Mouse (Mus musculus) lung, adult 2 months (tissue): ENCODE measurements around the gene Osbp. TPM values are rescaled to one million over a fixed set of nuclear protein-coding genes. Genes with fewer than 3 reads are reported as not detected.

ENCODE experiments used
- DNase-seq: peaks from one replicate; pipeline ENCODE4 v3.0.0; 2022
- H3K4me1 ChIP-seq: fragments of 200-500 bp; 2 replicates; pipeline ENCODE4 v1.6.1; 2011; ENCODE audit warnings: low read length; ENCODE audit not compliant: control insufficient read depth, insufficient read depth
- H3K4me3 ChIP-seq: fragments of 200-500 bp; replicated peaks from 2 replicates; pipeline ENCODE3; 2011; ENCODE audit warnings: low read depth, mild to moderate bottlenecking, control low read depth, low read length; ENCODE audit errors: extremely low read depth
- CTCF ChIP-seq: fragments of 200-500 bp; IDR thresholded peaks from 2 replicates; pipeline ENCODE4 v1.5.1; 2011; ENCODE audit warnings: mild to moderate bottlenecking, low read length, control low read depth; ENCODE audit not compliant: insufficient read depth
- POLR2A ChIP-seq: fragments of 200-500 bp; IDR thresholded peaks from 2 replicates; pipeline ENCODE4 v1.6.1; 2011; ENCODE audit warnings: low read depth, mild to moderate bottlenecking, control low read depth, low read length, borderline replicate concordance; ENCODE audit errors: extremely low read depth
- WGBS: fragments of 180-500 bp; shearing (Covaris S2); methylation state at CpG from one replicate; pipeline ENCODE4 v1.1.7; 2018; 5-methylcytosine and 5-hydroxymethylcytosine counted together
- polyA plus RNA-seq: library from polyadenylated mRNA; depleted of rRNA; stranded (reverse); fragments of >200 nt; gene quantifications from 2 replicates; pipeline ENCODE4 v1.2.3, GENCODE M21; 2012; rRNA removed

Gene Osbp
- polyA plus RNA-seq, 1 experiment = 23.4 TPM

- WGBS = 78% methylated on average over 4 of the region's 4 CpGs
- no peak overlapping the region for H3K4me3 ChIP-seq
- no peak for DNase-seq
- TF ChIP-seq CTCF (no peak), POLR2A (no peak)
- no peaks in the 10 kb centered on the region for H3K4me1 ChIP-seq
These were observed 50.5 kb downstream of the Osbp start for GRCm38 (mm10) chr19:12016192-12016591.

- 58% methylated on average over 4 of the region's 4 CpGs for WGBS
- no peak for DNase-seq
- Histone ChIP-seq H3K4me1 (no peaks in the 10 kb centered on the region), H3K4me3 (no peak overlapping the region)
- no peak for TF ChIP-seq POLR2A
- TF ChIP-seq CTCF = no peak
These were observed 58.4 kb downstream of the Osbp start for GRCm38 (mm10) chr19:12024149-12024548.

- Histone ChIP-seq H3K4me1 (no peaks in the 10 kb centered on the region), H3K4me3 (no peak overlapping the region)
- TF ChIP-seq CTCF (no peak), POLR2A (no peak)
- 71% methylated on average over 3 of the region's 3 CpGs for WGBS
- no peak for DNase-seq
These were observed 59.6 kb downstream of the Osbp start for GRCm38 (mm10) chr19:12025333-12025732.

- Histone ChIP-seq H3K4me1 (no peaks in the 10 kb centered on the region), H3K4me3 (no peak overlapping the region)
- 22% methylated on average over 2 of the region's 2 CpGs for WGBS
- no peak for DNase-seq
- TF ChIP-seq CTCF (no peak), POLR2A (no peak)
These were observed 60.9 kb downstream of the Osbp start for GRCm38 (mm10) chr19:12026606-12027005.

GRCm38 (mm10) chr19:12037727-12038126, 72.0 kb downstream of the Osbp start:
- TF ChIP-seq CTCF = no peak
- TF ChIP-seq POLR2A = no peak
- DNase-seq = no peak
- Histone ChIP-seq H3K4me1 (no peaks in the 10 kb centered on the region), H3K4me3 (no peak overlapping the region)

GRCm38 (mm10) chr19:12041217-12041616, 75.5 kb downstream of the Osbp start, which contains the start of gene Olfr1423:
TSS of gene Olfr1423 (minus strand) at chr19:12041317.
- Histone ChIP-seq H3K4me1 (no peaks in the 10 kb centered on the region), H3K4me3 (no peak within 1 kb of the TSS)
- TF ChIP-seq CTCF = no peak
- TF ChIP-seq POLR2A = no peak
- no peak for DNase-seq
- 55% methylated on average over 2 of the region's 2 CpGs for WGBS

- TF ChIP-seq POLR2A (no peak), CTCF (no peak)
- WGBS = 86% methylated on average over 5 of the region's 5 CpGs
- Histone ChIP-seq H3K4me1 (no peaks in the 10 kb centered on the region), H3K4me3 (no peak overlapping the region)
- DNase-seq = no peak
These were observed 77.4 kb downstream of the Osbp start for GRCm38 (mm10) chr19:12043163-12043562.

Other genes starting within 250 kb of the Osbp start
- gene Gif, start 218.4 kb upstream of the Osbp start, polyA plus RNA-seq = 0.14 and 0.18 TPM in 2 replicates
- 4.8 and 6.6 TPM in 2 replicates for gene Mrpl16, start 195.6 kb upstream of the Osbp start, polyA plus RNA-seq
- gene Stx3, start 146.5 kb upstream of the Osbp start, polyA plus RNA-seq = 22.1 and 23.1 TPM in 2 replicates
- not detected in 2 replicates for gene Olfr1417, start 126.7 kb upstream of the Osbp start, polyA plus RNA-seq
- gene Olfr1418, start 104.9 kb upstream of the Osbp start, polyA plus RNA-seq = not detected in 2 replicates
- not detected in 2 replicates for gene Olfr1419, start 90.8 kb upstream of the Osbp start, polyA plus RNA-seq
- not detected in 2 replicates for gene Olfr1420, start 79.4 kb upstream of the Osbp start, polyA plus RNA-seq
- gene Patl1, start 53.5 kb upstream of the Osbp start, polyA plus RNA-seq = 12.6 and 15.9 TPM in 2 replicates
- gene Olfr1423, start 75.4 kb downstream of the Osbp start, polyA plus RNA-seq = not detected in 2 replicates
- not detected in 2 replicates for gene Olfr1424, start 96.7 kb downstream of the Osbp start, polyA plus RNA-seq
- gene Olfr1425, start 111.8 kb downstream of the Osbp start, polyA plus RNA-seq = not detected in 2 replicates
- not detected in 2 replicates for gene Olfr1426, start 126.1 kb downstream of the Osbp start, polyA plus RNA-seq
- gene Olfr1427, start 137.4 kb downstream of the Osbp start, polyA plus RNA-seq = not detected in 2 replicates
- not detected in 2 replicates for gene Olfr1428, start 150.0 kb downstream of the Osbp start, polyA plus RNA-seq
- gene Olfr76, start 157.3 kb downstream of the Osbp start, polyA plus RNA-seq = not detected in 2 replicates
- not detected in 2 replicates for gene Olfr1555-ps1, start 204.2 kb downstream of the Osbp start, polyA plus RNA-seq
- not detected in 2 replicates for gene Olfr1431, start 234.7 kb downstream of the Osbp start, polyA plus RNA-seq